Mouse (Mus musculus) gastrocnemius, adult 18-20 months (tissue): ENCODE measurements around the gene Rev3l. TPM values are rescaled to one million over a fixed set of nuclear protein-coding genes. Genes with fewer than 3 reads are reported as not detected.
A peak's percentile ranks its signal among the peaks of the same experiment; 100 is the strongest.

Experiments used
- DNase-seq: peaks from one replicate; pipeline ENCODE4 v3.0.0; 2021; ENCODE audit warnings: low spot score
- long read RNA-seq, 2 experiments: library from polyadenylated mRNA; stranded (forward); transcript quantifications; one replicate each; pipeline ENCODE4 v2.0.0; 2021
- total RNA-seq, 2 experiments: library from RNA; stranded (reverse); gene quantifications; 2 replicates each; pipeline ENCODE4 v1.2.3; 2021

Gene Rev3l
- total RNA-seq = 10 to 100 TPM; 17.3 to 19.3 TPM
- long read RNA-seq, experiment 1, full-length matches to known transcripts = 2 of 8 reads
- long read RNA-seq, experiment 1, partial matches to known transcripts = 5 of 8 reads
- long read RNA-seq, experiment 1, other reads (novel, unspliced or antisense) = 1 of 8 reads
- long read RNA-seq, experiment 2, full-length matches to known transcripts = 2 of 2 reads
- long read RNA-seq, experiment 2, partial matches to known transcripts = 0 of 2 reads
- long read RNA-seq, experiment 2, other reads (novel, unspliced or antisense) = 0 of 2 reads

DNA sequence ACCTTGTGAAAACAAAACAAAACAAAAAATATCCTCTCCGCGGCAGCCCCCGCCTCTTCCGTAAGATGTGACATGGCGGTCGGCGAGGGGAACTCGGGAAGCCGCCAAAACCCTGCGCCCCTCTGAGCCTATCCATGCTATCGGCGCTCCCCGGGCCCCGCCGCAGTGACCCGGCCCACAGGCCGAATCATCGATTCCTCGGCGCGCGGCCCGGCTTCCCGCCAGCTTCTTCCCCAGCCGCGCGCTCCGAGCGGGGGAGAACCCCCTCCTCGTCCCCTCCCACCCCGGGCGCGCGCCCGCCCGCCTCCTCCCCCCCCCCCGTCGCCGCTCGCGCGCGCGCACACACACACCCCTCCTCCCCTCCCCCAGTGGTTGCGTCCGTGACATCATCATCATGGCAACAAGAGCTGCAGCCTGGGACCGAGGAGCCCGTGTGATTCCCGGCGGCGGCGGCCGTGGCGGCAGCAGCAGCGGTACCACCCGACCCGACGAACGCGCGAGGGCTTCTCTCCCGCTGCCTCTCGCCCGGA lies at the start of gene Rev3l:
Gene Rev3l, plus strand, starts transcription at position 383 of the 530 bp plus-strand sequence.
- peak; percentile 89 for DNase-seq

DNA sequence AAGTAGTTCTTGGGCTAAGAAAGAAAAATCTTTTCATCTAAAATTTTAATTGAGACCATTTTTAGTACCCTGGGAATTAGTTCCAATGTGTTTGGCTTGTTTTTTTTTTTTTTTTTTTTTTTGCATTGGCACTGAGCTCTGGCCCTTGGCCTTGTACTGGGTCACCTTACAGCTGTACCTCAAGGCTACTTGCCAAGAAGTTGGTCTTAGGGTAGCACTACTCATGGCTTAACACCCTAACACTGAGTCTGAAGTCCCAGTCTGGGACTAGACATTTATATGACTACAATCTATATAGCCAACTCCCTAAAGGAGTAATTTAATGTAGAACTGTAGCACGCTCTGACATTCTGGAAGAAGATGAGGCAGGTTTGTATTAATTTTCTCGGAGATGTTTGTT lies 49.4 kb upstream of the Rev3l start:
- peak; percentile 57 for DNase-seq

DNA sequence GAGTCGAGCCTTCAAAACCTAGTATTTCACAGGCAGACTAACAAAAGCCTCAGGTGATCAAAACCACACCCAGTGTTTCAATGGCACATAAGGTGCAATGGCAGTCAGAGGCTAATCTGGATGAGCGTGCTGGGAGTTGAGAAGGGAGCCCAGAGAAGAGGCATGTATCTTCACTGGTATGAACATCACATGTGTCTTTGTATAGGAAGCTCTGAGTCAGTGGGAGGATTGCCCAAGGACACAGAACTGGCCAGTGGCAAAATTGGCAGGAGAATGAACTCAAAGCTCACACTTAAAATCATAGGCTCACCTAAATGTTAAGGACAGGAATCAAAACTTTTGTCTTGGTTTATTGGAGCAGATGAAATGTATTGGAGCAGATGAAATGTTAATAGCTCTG lies 48.4 kb upstream of the Rev3l start:
- no peak for DNase-seq

DNA sequence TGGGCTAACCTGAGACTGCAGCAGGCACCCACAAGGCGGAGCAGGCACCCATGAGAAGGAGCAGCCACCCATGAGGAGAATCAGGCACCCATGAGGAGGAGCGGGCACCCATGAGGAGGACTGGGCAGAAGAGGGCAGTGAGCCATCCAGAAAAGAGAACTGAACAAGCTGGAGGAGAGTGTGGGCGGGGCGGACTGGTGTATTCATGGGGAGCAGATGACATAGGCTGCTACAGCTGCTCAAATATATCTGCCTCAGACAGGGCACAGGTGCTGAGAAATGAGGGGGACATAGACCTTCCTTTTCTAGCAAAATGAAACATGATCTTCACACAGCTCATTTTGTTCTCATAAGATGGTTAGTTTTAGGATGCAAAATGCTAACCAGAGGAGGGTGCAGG lies 45.1 kb upstream of the Rev3l start:
- no peak for DNase-seq

DNA sequence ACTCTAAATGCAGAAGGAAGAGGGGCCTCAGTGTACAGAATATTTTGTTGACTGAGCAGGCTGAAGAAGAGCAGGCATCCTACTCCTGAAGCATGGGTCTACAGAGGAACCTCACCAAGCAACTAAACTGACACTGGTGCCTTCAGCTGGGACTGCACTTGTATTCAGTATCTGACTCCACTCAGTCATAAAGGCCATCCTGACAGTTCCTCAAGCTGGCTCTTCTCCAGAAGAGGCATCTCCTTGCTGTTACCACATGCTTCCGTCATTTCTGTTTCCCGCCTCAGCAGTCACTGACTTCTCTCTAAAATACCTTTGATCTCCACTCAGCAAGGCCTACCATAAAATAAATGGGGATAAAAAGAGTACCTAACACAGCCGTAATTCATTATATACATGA lies 44.1 kb upstream of the Rev3l start:
- DNase-seq = no peak

DNA sequence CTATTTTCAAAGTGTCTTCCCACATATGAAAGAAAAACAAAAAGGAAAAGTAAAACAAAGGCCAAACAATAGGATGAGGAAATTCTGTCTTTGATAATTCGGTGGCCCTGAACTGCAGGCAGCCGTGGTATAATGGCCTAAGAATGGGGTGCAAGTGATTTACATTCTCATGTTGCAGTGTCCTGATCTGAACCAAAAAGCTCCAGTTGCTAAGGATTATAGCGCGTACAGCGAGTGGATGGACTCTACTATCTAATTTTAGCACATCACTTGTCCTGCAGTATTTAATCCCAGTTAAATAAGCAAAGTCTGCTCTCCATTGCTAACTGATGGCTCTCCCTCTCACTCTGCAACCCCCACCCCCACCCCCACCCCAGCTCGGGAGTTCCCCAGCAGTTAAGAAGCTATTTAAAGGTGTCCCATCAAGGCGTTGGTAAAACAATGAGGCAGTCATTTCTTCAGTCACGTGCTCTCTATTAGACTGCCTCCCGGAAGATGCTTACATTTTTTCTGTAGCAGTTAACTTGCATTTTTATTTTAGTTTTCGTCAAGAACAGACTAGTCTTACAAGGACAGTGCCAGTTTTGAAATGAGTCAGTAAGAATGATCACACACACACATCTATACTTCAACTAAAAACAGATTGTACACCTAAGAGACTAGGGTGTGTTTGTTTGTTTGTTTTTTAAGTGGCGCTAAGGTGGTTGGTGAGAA lies 40.4 kb upstream of the Rev3l start:
- no peak for DNase-seq

DNA sequence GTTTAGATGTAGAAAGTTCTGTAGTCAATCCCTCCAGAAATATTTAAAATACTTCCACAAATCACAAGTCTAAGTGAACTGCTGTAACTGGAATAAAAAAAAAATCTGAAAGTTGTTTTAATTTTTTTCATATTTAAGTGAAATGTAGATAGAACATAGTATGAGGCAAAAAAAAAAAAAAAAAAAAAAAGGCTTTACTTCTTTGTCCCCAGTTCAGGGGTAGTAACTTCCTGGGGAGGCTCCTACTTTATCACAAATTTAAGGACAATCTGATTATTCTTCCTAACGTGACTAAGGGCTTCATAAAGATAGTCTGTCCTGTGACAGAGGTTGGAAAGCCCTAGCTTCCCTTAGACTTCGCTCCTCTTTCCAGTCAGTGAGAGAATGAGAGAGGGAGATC lies 39.8 kb upstream of the Rev3l start:
- DNase-seq = no peak

DNA sequence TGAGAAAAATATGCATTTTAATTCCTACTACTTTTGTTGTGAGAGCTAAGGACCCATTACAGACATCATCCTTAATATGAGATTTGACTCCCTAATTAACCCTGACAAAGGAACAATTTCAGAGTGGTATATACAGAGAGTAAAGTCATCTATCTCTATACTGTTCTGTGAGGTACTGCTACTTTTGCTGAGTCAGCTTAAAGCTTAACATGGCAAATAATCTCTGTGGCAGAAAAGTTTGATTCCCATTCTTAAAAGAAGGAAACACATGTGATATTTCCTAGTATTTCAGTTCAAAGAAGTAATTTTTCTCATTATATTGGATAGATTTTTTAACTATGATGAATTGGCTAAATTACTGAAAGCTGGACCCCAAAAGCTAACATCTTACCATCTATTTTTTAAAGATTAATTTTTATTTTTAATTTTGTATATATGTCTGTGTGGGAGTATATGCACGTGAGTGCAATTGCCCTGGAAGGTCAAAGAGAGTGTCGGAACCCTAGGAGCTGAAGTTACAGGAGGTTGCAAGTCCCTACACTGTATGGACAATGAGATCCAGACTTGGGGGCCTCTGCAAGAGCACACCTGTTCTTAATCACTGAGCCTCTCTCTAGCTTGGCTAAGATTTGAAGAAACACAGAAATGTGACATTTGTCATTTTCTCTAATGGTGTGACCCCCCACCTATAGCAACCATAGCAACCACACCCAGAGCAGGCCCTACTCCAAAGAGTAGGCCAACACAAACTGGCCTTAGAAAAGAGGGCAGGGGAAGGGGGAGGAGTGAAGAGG lies 24.0 kb upstream of the Rev3l start:
- DNase-seq = no peak

DNA sequence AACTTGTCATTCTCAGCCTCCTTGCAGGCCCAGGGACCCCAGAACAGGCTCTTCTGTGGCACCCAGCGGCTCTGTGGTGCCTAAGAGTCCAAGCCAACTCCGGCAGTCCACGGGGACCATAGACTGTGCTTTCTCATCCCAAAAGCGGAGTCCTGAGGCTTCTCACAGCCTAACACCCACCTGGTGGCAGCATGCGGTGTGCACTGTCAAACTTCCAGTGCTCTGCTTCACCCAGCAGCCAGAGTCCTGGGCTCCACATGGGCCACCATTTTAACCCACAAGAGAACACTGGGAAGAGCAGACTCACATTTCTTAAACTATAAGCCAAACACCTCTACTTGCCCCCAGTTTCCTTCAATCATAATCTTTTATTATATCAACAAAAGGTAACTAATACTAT lies 15.0 kb upstream of the Rev3l start:
- no peak for DNase-seq

DNA sequence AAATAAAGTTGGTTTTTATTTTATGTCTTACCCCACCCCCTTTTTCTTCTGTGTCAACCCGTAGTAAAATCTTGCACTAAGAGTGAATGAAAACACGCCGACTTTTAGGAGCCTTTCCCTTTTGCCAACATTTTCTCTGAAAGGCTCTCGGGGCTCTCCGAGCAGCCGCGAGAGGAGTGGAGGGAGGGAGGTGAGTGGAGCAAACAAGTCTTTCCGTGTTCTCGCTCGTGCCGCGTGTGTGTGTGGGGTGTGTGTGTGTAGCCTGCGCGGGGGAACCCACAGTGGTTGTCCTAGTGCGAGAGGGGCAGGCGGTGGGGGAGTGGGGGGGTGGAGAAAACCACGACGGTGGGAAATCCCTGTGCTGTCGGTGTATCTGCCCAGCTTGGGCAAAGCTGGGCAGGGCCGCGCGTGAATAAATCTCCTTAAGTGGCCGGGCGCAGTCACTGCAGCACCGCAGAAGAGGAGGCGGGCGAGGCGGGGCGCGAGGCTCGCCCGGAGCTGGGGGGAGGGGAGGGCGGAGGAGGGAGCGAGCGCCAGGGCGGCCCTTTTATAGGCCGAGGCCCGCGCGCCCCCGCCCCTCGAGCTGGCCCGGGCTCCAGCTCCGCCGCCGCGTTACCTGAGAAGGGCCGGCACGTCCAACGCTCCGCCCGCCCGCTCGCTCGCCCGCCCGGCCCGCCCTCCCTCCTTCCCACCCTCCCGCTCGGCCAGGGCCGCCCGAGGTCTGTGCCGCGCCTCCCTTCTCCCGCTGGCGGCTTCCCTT lies 762 bp upstream of the Rev3l start:
- DNase-seq = peak; percentile 91

DNA sequence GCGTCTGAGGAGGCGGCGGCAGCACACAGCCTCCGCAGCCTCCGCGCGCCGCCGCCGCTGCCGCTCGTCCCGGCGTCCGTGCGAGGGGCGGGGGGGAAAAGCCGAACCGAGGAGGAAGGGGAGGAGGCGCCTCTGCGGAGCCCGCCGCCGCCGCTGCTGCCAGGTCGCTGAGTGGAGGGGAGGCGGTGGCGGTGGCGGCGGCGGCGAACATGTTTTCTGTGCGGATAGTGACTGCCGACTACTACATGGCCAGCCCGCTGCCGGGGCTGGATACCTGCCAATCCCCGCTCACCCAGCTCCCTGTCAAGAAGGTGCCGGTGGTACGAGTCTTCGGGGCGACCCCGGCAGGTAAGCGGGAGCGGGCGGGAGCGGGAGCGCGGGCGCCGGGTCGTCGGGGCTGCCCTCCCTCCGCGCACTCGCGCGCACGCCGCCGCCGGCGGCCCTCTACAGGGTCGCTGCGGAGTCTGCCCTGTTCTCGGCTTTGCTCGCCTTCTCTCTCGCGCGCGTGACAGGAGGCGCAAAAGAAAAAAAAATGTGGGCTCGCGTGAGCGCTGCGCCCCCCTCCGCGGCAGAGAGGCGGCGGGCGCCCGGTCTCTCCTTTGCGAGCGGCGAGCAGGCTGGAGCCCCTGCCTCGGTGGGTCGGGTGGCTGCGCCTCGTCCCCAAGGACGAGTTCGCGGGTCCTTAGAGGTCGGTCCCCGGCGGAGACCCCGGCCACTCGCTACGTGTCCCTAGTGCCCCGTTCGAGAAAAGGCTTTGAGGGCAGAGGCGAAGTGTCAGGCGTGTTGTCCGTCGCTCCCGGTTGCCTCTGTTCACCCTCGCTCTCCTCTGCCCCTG lies 565 bp downstream of the Rev3l start:
- peak; percentile 79 for DNase-seq

DNA sequence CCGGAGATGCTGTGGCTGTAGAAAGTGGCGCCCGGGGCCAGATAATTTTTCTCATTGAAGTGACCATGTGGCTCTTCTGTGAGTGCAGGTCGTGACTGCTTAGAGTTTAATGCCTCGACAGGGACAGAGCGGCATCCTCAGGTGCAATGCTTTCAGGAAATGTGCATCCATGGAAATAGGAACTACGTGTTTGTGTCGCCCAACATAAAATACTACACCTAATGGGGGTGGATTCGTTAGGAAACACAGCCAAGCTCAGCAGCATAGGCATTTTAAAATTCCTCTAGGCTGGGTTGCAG lies 1.1 kb downstream of the Rev3l start:
- DNase-seq = no peak

DNA sequence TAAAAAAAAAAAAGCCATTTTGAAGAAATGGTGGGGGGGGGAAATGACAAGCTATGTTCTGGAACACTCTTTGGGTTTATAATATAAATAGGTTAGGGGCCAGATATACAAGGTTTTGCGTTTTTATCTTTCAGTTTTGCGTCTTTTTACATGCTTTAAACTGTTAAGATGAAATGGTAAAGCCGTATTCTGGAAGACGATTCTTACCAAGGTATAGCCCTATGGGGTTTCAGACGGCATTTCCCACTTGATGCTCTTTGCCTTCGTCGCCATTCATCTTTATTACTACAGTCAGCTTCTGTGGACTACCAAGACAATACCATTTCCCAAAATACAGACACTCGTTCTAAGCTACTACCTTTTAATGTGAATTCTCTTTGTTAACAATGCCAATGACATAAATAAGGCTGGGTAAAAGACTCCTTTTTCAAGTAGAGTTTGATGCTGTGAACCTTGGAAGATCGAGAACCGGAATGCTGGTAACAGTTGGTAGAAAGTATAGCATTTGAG lies 1.6 kb downstream of the Rev3l start:
- no peak for DNase-seq

DNA sequence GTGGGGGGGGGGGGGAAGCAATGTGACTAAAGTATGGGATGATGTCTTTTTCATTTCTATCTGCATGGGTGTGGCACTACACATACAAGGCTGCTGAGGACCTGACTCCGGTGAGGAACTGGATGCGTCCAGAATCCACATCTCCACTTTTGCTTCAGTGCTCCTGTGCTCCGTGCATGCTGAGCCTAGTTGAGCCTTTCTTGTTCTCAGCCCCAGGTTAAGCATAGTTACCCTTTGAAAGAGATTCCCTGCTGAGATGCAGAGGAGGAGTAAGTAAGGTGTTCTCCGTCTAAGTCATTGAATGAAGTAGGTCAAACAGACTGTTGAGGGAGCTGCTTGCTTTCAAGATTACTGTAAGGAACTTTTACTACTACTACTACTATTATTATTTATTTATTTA lies 4.3 kb downstream of the Rev3l start:
- no peak for DNase-seq

DNA sequence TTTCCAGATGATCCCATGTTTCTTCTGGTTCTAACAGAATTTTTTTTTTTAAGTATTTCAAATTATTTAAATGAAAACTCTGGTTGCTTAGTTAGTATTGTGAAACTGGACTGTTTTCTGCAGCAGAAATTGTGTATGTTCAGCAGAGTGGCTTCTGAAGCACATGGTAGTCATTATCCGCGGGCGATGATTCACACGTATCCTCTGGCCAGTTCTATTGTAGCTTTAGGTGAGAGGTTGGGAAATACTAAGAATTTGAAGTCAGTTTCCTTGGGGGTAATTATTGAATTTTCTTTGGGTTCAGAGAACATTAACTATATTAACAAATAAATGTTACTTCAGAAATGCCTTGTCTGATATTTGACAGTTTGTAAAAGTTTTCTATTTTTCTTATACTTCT lies 10.1 kb downstream of the Rev3l start:
- DNase-seq = no peak

DNA sequence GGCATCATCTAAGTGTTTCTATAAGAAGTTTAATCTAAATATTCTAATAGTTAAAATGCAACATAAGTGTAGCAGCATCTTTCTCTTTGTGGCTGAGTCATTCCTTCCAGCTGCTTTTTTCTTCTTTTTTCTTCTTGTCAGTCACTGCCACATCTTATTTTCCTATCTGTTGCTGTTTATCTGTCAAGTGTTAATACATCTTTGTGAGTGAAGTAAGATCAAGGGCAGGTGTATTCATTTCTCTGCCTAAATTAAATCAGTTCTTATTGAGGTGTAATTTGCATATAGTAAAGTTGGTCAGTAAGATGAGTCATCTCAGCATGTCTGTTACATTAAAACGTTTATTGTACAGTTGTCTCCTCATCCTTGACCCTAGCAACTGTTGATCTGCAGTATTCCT lies 32.8 kb downstream of the Rev3l start:
- no peak for DNase-seq

DNA sequence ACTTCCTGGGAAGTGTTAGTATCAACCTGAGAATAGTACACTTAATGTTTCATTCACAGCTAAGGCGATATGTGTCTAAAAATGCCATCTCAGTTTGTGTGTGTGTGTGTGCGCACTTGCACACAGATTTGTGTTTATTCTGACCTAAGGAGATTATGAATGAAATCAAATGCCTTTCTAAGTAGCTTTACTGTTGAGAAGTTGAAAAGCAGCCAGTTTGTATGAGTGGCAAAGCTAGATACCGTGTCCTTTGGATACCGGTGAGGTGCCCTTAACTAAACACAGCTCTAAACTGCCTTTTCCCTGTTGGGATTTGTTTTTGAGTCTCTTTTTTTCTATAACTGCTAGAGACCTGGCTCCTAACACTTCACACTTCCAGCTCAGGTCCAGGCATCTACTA lies 34.8 kb downstream of the Rev3l start:
- DNase-seq = no peak

DNA sequence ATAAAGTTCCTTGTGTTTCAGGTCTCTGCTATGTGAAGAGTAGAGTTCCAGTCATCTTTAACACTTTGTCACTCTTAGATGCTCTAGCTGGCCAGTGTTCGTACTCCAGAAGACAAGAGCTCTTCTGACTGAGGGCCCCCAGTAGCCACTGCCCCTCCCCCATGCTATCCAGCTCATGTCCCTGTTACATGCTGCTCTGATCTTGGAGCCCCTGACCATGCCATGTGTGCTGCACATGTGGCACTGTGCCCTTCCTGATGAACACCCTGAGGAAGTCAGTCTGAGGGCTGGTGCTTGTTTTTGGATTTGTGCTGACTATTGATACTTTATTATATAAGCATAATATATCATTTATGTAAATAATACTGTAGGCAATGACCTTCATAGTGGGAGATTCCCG lies 40.3 kb downstream of the Rev3l start:
- DNase-seq = no peak

DNA sequence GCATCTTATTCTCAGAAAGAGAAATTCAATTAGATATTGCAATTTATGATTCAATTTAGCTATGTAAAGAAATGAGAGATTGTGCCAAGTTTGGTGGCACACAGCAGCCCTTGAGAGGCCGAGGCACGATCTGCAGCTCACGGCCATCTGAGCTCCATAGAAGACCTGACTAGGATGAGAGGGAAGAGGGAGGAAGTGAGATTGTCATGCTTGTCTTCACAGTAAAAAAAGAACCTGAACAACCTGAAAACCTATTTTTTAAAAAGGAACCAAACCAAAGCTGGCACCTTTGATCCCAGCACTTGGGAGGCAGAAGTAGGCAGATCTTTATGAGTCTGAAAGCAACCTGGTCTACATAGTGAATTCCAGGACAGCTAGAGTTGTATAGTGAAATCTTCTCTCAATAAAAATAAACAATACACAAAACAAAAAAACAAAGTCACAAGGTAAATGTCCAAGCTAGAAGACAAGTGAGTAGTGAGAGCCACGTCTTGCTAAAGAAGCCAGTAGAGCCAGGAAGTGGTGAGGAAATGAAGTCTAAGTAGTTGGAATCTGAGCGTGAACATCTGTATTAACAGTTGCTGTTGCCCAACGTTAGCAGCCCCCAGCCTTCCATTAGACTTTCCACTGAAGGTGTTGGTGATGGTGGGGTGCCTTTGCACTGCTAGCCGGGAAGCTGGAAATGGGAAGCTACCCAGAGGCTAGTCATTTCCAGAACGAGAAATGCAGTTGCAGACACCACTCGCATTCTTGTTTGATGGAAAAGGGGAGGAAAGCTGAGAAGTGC lies 42.2 kb downstream of the Rev3l start:
- no peak for DNase-seq

DNA sequence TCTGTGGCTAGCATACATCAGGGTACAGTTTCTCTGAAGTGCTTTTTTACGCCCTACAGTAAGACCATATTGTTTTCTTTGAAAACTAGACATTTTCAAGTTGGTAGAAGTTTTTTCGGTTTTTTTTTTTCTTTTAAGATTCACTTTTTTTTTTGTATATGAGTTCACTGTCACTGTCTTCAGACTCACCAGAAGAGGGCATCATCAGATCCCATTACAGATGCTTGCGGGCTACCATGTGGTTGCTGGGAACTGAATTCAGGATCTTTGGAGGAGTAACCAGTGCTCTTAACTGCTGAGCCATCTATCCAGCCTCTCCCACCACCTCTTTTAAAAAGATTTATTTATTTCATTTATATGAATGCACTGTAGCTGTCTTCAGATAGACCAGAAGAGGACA lies 45.0 kb downstream of the Rev3l start:
- DNase-seq = no peak
